In the genomic region with DNA sequence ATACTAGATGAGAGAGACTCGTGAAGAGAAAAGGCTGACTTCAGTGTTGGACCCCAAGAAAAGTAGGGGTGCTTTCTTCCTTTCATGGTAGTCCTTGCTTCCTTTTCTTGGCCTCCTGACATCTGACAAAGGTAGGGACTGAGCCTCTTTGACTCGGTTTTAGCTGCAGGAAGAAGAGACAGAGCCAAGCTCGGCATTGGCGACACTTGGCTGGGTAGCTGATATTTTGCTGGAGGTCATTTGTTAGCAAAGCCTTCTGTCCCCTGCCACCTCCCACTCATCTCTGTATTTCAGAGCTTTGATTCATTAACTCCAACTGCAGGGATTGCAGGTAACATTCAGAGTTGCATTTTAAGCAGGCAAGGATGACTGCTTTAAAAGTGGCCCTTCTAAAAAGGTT, we compare ENCODE assay signal across 20 mouse cellular contexts.
"Had no signal": no experiment of that assay in that cellular context is flagged by ENCODE, and none has a peak within 500 bp of the region (broad histone marks: within the 10 kb centered on the region; RNA-seq: fewer than 3 reads in every experiment).

No protein-coding gene starts in this region.

- H3K4me1 ChIP-seq: limb, embryonic 12.5 days; limb, embryonic 15.5 days; midbrain, embryonic 12.5 days; midbrain, embryonic 15.5 days; neural tube, embryonic 12.5 days; neural tube, embryonic 15.5 days had no signal

- H3K27ac ChIP-seq: kidney, postnatal 0 days; layer of hippocampus, adult 2 months; left cerebral cortex, adult 2 months; limb, embryonic 12.5 days; limb, embryonic 15.5 days; liver, embryonic 14.5 days; macrophage; midbrain, embryonic 12.5 days; midbrain, embryonic 15.5 days; neural tube, embryonic 12.5 days; neural tube, embryonic 15.5 days had no signal

- H3K4me3 ChIP-seq: layer of hippocampus, adult 2 months; left cerebral cortex, adult 2 months; limb, embryonic 12.5 days; limb, embryonic 15.5 days; midbrain, embryonic 12.5 days; midbrain, embryonic 15.5 days; neural tube, embryonic 12.5 days; neural tube, embryonic 15.5 days had no signal

- H3K27me3 ChIP-seq: limb, embryonic 12.5 days; limb, embryonic 15.5 days; midbrain, embryonic 15.5 days; neural tube, embryonic 12.5 days; neural tube, embryonic 15.5 days had no signal

- DNase-seq: kidney, postnatal 25 days; layer of hippocampus, postnatal 36 days; left cerebral cortex, postnatal 4 days; liver, postnatal 0 days; lung, embryonic 14.5 days; right cerebral cortex, adult 18-20 months; right cerebral cortex, postnatal 14 days; thymus, adult 18-20 months; thymus, postnatal 36 days had no signal
